Mouse (Mus musculus): ENCODE measurements around the gene Gm13212.
"Not testable (repeated sequence)": the region's sequence is repeated elsewhere in the genome, so short reads cannot be mapped to it uniquely, and the experiment has no call there.

Gene Gm13212

GRCm38 (mm10) chr4:145585078-145585477 lies at the start of gene Gm13212:
TSS of gene Gm13212 (plus strand) at chr4:145585166.
- not testable (repeated sequence) for DNase-seq (ENCODE audit: low spot score in 2 of 2)

DNA sequence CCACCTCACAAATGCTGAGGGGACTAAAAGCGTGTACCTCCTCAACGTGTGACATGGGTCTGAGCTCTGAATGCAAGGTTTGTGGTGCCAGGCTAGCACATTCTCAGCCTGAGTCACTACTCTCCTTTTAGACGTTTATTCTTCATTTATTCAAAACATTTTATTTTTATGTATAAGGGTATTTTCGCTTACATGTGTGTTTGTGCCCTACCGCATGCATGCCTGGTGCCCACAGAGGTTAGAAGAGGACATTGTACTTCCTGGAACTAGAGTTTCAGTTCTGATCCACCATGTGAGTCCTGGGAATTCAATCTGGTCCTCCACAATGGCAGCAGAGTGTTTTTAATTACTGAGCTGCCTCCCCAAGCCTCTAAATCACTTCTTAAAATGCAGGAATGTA lies 41.1 kb upstream of the Gm13212 start:
- not testable (repeated sequence) for DNase-seq (ENCODE audit: low spot score in 2 of 2)

DNA sequence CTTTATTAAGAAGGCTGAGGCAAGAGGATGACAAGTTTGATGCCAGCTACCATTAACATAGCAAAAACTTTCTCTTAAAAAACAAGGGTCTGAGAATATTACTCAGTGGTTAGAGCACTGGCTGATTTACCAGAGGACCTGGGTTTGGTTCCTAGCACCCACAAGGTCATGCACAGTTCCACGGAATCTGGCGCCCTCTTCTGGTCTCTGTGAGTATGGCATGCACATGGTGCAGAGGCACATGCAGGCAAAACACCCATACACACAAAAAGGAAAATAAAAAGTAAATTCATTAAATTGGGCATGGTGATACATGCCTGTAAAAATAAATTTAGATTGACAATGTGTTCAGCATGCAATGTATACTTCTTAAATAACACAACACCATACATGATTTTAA lies 39.9 kb upstream of the Gm13212 start:
- not testable (repeated sequence) for DNase-seq (ENCODE audit: low spot score in 2 of 2)

DNA sequence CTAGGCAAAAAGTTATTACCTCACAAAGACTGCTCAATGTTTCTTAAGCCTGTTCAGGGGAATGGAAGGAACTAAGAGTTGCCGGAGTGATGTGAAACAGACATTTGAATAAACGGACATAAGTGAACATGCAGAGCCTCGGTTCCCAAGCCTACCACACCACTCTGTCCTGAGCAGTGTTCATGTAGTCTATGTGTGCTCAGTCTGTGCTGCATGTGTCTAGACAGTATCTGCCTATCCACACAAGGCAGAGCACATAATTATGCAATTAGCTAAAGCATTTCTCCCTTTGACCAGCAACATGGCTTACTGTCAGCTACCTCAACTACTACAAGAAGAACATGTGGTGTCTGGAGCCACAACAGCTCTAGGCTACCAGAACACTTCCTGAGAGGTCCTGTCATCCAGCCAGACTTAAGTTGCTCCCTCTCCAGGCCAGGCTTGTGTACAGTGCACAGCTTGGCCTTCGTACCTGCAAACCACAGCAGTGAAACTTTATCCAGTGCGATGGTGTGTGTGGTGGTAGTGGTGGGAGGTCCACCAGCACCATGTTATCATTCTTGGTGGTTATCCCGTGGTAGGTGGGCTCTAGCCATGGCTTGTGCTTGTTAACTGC lies 39.1 kb upstream of the Gm13212 start:
- DNase-seq (ENCODE audit: low spot score in 2 of 2), result not testable (repeated sequence)

DNA sequence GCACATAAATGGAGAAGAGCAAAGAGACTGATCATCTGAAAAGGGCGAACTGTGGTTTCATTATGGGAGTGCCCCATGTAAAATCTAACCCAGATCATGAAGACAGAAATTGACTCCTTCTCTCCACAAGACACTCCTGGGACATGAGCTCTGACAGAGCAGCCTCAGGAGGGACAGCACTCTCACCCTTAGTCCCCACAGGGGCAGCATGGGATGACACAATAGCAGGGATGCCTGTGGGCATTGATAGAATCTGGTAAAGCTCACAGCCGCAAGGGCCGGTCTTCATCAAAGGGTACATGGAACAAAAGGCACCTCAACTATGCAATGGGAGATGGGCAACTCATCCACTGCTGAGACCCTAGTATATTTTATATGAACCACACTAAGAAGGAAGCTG lies 38.5 kb upstream of the Gm13212 start:
- not testable (repeated sequence) for DNase-seq (ENCODE audit: low spot score in 2 of 2)

DNA sequence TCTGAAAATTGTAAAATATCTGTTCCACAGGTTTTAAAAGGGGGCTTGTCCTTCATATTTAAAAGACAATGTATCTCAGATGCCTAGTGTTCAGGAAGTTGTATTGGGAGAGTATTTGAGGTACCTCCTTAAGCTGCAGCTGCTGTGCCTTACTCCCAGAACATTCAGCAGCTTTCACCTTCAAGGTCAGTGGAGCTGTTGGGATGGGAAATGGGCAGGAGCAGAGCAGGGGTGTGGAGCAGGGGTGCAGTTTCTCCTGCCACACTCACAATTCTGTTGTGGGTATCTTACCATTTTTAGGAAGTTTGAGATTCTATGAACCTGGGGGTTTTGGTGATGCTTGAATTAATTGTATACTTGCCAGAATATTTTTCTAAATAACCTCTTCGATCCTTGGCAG lies 28.3 kb upstream of the Gm13212 start:
- no peak for DNase-seq (ENCODE audit: low spot score in 2 of 2)

GRCm38 (mm10) chr4:145559505-145560099 lies 25.4 kb upstream of the Gm13212 start:
- no peak for DNase-seq (ENCODE audit: low spot score in 2 of 2)

- no peak for DNase-seq (ENCODE audit: low spot score in 2 of 2)
Measured at GRCm38 (mm10) chr4:145564111-145564821, 20.7 kb upstream of the Gm13212 start.

- not testable (repeated sequence) for DNase-seq (ENCODE audit: low spot score in 2 of 2)
Measured at GRCm38 (mm10) chr4:145570461-145570860, 14.5 kb upstream of the Gm13212 start.

- not testable (repeated sequence) for DNase-seq (ENCODE audit: low spot score in 2 of 2)
Measured at GRCm38 (mm10) chr4:145576623-145577022, 8.3 kb upstream of the Gm13212 start.

GRCm38 (mm10) chr4:145580333-145580732 lies 4.6 kb upstream of the Gm13212 start:
- DNase-seq (ENCODE audit: low spot score in 2 of 2), result not testable (repeated sequence)

DNA sequence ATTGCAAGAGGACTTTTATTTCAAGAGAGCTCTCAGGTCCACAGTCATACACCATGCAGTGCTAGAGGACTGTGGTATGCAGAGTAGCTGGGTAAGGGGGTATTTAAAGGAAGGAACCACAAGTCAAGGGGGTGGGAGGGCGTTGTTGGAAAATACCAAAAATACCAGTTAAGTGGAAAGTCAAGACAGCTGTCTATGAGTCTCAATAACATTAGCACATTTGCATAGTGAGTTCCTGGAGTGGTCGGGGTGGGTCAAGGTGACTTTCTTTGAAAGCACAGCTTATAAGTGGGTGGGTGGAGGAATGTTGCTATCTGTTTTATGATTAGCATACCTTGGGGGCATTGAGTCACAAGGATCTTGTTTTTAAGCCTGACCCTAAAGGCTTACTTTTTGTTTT lies 1.1 kb downstream of the Gm13212 start:
- not testable (repeated sequence) for DNase-seq (ENCODE audit: low spot score in 2 of 2)

GRCm38 (mm10) chr4:145594183-145594582 lies 9.2 kb downstream of the Gm13212 start:
- DNase-seq (ENCODE audit: low spot score in 2 of 2), result not testable (repeated sequence)

DNA sequence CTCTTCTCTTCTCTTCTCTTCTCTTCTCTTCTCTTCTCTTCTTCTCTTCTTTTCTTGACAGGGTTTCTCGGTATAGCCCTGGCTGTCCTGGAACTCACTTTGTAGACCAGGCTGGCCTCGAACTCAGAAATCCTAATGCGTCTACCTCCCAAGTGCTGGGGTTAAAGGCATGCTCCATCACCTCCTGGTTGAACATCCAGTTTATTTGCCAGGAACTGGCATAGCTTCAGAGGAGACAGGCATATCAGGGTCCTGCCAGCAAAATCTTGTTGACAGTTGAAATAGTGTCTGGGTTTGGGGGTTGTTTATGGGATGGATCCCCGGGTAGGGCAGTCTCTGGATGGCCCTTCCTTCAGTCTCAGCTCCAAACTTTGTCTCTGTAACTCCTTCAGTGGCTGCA lies 9.8 kb downstream of the Gm13212 start:
- not testable (repeated sequence) for DNase-seq (ENCODE audit: low spot score in 2 of 2)

GRCm38 (mm10) chr4:145640416-145641185 lies 55.6 kb downstream of the Gm13212 start:
- DNase-seq (ENCODE audit: low spot score in 2 of 2), result not testable (repeated sequence)

- not testable (repeated sequence) for DNase-seq (ENCODE audit: low spot score in 2 of 2)
Measured at GRCm38 (mm10) chr4:145670385-145670784, 85.4 kb downstream of the Gm13212 start, which contains the start of gene Zfp980. TSS of gene Zfp980 (plus strand) at chr4:145670685.

GRCm38 (mm10) chr4:145674286-145674780 lies 89.4 kb downstream of the Gm13212 start:
- DNase-seq (ENCODE audit: low spot score in 2 of 2), result not testable (repeated sequence)
